Mouse (Mus musculus): ENCODE measurements around the gene Clec3b. TPM values are rescaled to one million over a fixed set of nuclear protein-coding genes. Genes with fewer than 3 reads are reported as not detected.

Gene Clec3b
- total RNA-seq, 1 experiment = not detected

- TF ChIP-seq ZC3H11A (IDR thresholded peaks at IDR 0.05; ENCODE audit: borderline replicate concordance, low read depth, low read length) (peak; percentile 86; the same call in 1 of the 2 replicates), ZNF384 (IDR thresholded peaks at IDR 0.05; ENCODE audit: low read depth, low read length) (no peak)
- peak; percentile 68 for DNase-seq (ENCODE audit: low read depth, low spot score)
- H3K4me3 ChIP-seq (ENCODE audit: insufficient read depth in 1 of 2, low read depth in 1 of 2, low read length in 2 of 2, poor library complexity in 1 of 2, severe bottlenecking in 1 of 2) = no peak overlapping the region
- peaks cover 0 to 3% of the 10 kb centered on the region in 2 experiments; a peak in 1 of 4 replicates for H3K4me1 ChIP-seq (ENCODE audit: control insufficient read depth in 2 of 2, insufficient read depth in 2 of 2, low read length in 2 of 2, poor library complexity in 1 of 2)
- H3K27ac ChIP-seq (ENCODE audit: insufficient read depth, low read depth, low read length, poor library complexity, severe bottlenecking) = no peak overlapping the region
- H3K36me3 ChIP-seq (ENCODE audit: control insufficient read depth, insufficient read depth, low read length, poor library complexity, severe bottlenecking) = no peaks in the 10 kb centered on the region
- in situ Hi-C loops (cut with MboI; ENCODE audit: low sequenced_read_pairs in 2 of 2, unreplicated experiment in 2 of 2) = loop anchor here in 1 of 2 experiments (10.0 kb wide), 1 partner anchor 365 kb away; the partner anchor contains the start of gene Sacm1l
- no peak overlapping the region for H3K9ac ChIP-seq (ENCODE audit: insufficient read depth, low read depth, low read length, poor library complexity, severe bottlenecking)
- H3K9me3 ChIP-seq (ENCODE audit: control insufficient read depth, insufficient read depth, low read depth, low read length) = no peaks in the 10 kb centered on the region
These were observed 8.6 kb downstream of the Clec3b start for GRCm38 (mm10) chr9:123159330-123159729.

GRCm38 (mm10) chr9:123161792-123162191 lies 11.0 kb downstream of the Clec3b start:
- Histone ChIP-seq H3K4me1 (ENCODE audit: control insufficient read depth in 2 of 2, insufficient read depth in 2 of 2, low read length in 2 of 2, poor library complexity in 1 of 2) (no peaks in the 10 kb centered on the region; a peak in 1 of 4 replicates), H3K36me3 (ENCODE audit: control insufficient read depth, insufficient read depth, low read length, poor library complexity, severe bottlenecking) (no peaks in the 10 kb centered on the region), H3K4me3 (ENCODE audit: insufficient read depth in 1 of 2, low read depth in 1 of 2, low read length in 2 of 2, poor library complexity in 1 of 2, severe bottlenecking in 1 of 2) (no peak overlapping the region), H3K27ac (ENCODE audit: insufficient read depth, low read depth, low read length, poor library complexity, severe bottlenecking) (no peak overlapping the region), H3K9ac (ENCODE audit: insufficient read depth, low read depth, low read length, poor library complexity, severe bottlenecking) (no peak overlapping the region), H3K9me3 (ENCODE audit: control insufficient read depth, insufficient read depth, low read depth, low read length) (no peaks in the 10 kb centered on the region)
- in situ Hi-C loops (cut with MboI; ENCODE audit: low sequenced_read_pairs in 2 of 2, unreplicated experiment in 2 of 2) = loop anchor here (5.0 to 10.0 kb wide), 2 partner anchors 91 to 93 kb away; no protein-coding TSS in a partner anchor
- DNase-seq (ENCODE audit: low read depth, low spot score) = no peak
- no peak for TF ChIP-seq MAFK (IDR thresholded peaks at IDR 0.05; ENCODE audit: insufficient read depth, low read depth, low read length)
- no peak for TF ChIP-seq ZC3H11A (IDR thresholded peaks at IDR 0.05; ENCODE audit: borderline replicate concordance, low read depth, low read length)
- TF ChIP-seq CHD2 (IDR thresholded peaks at IDR 0.05; ENCODE audit: low read depth, low read length) = no peak
- no peak for TF ChIP-seq ZNF384 (IDR thresholded peaks at IDR 0.05; ENCODE audit: low read depth, low read length)
- no peak for TF ChIP-seq HCFC1 (IDR thresholded peaks at IDR 0.05; ENCODE audit: borderline replicate concordance, insufficient read depth, low read length)

DNA sequence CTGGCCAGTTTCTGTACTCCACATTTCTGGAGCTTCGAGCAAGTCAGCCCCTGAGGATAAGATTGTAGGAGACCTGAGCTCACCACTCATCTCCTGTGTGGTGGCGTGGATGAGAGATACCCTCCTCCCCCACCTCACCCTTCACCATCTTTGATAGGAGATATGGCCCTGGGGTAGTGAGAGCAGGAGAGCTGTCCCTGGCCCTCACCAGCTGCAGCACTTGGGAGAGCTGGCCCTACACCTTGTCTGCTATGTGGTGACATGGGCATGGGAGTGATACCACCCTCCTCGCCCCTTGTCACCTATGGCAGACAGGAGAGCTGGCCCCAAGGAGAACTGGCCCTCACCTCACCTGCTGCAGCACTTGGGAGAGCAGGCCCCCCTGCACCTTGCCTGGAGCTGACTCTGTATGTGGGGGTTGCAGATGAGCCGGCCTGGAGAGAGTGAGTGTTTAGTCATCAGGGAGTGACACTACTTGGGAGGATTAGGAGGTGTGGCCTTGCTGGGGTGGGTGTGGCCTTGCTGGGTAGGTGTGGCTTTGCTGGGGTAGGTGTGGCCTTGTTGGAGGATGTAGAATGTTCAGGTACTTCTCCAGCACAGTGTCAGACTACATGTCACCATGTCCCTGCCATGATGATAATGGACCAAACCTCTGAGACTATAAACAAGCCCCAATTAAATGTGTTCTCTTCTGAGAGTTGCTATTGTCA lies 12.4 kb downstream of the Clec3b start:
- H3K4me1 ChIP-seq (ENCODE audit: control insufficient read depth in 2 of 2, insufficient read depth in 2 of 2, low read length in 2 of 2, poor library complexity in 1 of 2) = no peaks in the 10 kb centered on the region; a peak in 1 of 4 replicates
- TF ChIP-seq MAFK (IDR thresholded peaks at IDR 0.05; ENCODE audit: insufficient read depth, low read depth, low read length) (no peak), ZC3H11A (IDR thresholded peaks at IDR 0.05; ENCODE audit: borderline replicate concordance, low read depth, low read length) (no peak), ZNF384 (IDR thresholded peaks at IDR 0.05; ENCODE audit: low read depth, low read length) (no peak), CHD2 (IDR thresholded peaks at IDR 0.05; ENCODE audit: low read depth, low read length) (no peak), HCFC1 (IDR thresholded peaks at IDR 0.05; ENCODE audit: borderline replicate concordance, insufficient read depth, low read length) (no peak)
- H3K36me3 ChIP-seq (ENCODE audit: control insufficient read depth, insufficient read depth, low read length, poor library complexity, severe bottlenecking) = no peaks in the 10 kb centered on the region
- H3K9ac ChIP-seq (ENCODE audit: insufficient read depth, low read depth, low read length, poor library complexity, severe bottlenecking) = no peak overlapping the region
- no peak for DNase-seq (ENCODE audit: low read depth, low spot score)
- in situ Hi-C loops (cut with MboI; ENCODE audit: low sequenced_read_pairs in 2 of 2, unreplicated experiment in 2 of 2) = loop anchor here (5.0 to 10.0 kb wide), 2 partner anchors 89 to 92 kb away; no protein-coding TSS in a partner anchor
- H3K9me3 ChIP-seq (ENCODE audit: control insufficient read depth, insufficient read depth, low read depth, low read length) = no peaks in the 10 kb centered on the region
- H3K4me3 ChIP-seq (ENCODE audit: insufficient read depth in 1 of 2, low read depth in 1 of 2, low read length in 2 of 2, poor library complexity in 1 of 2, severe bottlenecking in 1 of 2) = no peak overlapping the region
- H3K27ac ChIP-seq (ENCODE audit: insufficient read depth, low read depth, low read length, poor library complexity, severe bottlenecking) = no peak overlapping the region

DNA sequence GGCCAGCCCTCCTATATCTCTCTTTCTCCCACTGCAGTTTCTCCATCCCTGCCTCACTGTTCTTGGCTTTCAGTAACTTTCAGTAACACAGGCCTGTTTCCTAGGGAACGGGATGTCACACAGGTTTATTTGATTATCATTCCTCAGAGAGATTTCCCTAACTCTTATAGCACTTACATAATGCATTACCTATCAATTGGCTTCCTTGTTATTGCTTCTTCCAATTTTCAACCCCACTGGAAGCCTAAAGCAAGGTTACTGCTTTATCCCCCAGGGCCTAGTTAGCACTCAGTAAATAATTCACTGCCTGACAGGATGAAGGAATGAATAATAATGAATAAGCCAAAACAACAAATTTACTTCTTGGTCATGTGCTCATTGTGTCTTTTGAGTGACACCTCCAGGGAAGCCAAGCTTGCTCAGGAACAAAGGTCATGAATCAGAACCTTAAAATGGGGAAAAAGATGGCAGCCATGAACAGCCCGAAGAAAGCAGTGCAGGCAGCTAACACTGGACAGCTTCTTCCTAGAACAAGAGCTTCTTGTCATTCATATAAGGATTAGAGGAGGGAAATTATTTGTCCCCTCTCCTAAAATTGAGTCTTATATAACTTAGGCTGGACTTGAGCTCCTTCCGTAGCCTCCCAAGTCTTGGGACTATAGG lies 15.2 kb downstream of the Clec3b start:
- Histone ChIP-seq H3K36me3 (ENCODE audit: control insufficient read depth, insufficient read depth, low read length, poor library complexity, severe bottlenecking) (no peaks in the 10 kb centered on the region), H3K4me1 (ENCODE audit: control insufficient read depth in 2 of 2, insufficient read depth in 2 of 2, low read length in 2 of 2, poor library complexity in 1 of 2) (no peaks in the 10 kb centered on the region; a peak in 1 of 4 replicates), H3K9me3 (ENCODE audit: control insufficient read depth, insufficient read depth, low read depth, low read length) (no peaks in the 10 kb centered on the region), H3K4me3 (ENCODE audit: insufficient read depth in 1 of 2, low read depth in 1 of 2, low read length in 2 of 2, poor library complexity in 1 of 2, severe bottlenecking in 1 of 2) (no peak overlapping the region), H3K27ac (ENCODE audit: insufficient read depth, low read depth, low read length, poor library complexity, severe bottlenecking) (no peak overlapping the region), H3K9ac (ENCODE audit: insufficient read depth, low read depth, low read length, poor library complexity, severe bottlenecking) (no peak overlapping the region)
- DNase-seq (ENCODE audit: low read depth, low spot score) = no peak
- no peak for TF ChIP-seq ZC3H11A (IDR thresholded peaks at IDR 0.05; ENCODE audit: borderline replicate concordance, low read depth, low read length)
- no peak for TF ChIP-seq CHD2 (IDR thresholded peaks at IDR 0.05; ENCODE audit: low read depth, low read length)
- TF ChIP-seq ZNF384 (IDR thresholded peaks at IDR 0.05; ENCODE audit: low read depth, low read length) = no peak
- TF ChIP-seq HCFC1 (IDR thresholded peaks at IDR 0.05; ENCODE audit: borderline replicate concordance, insufficient read depth, low read length) = no peak
- no peak for TF ChIP-seq MAFK (IDR thresholded peaks at IDR 0.05; ENCODE audit: insufficient read depth, low read depth, low read length)
- in situ Hi-C loops (cut with MboI; ENCODE audit: low sequenced_read_pairs in 2 of 2, unreplicated experiment in 2 of 2) = loop anchor here in 1 of 2 experiments (10.0 kb wide), 1 partner anchor 89 kb away; no protein-coding TSS in a partner anchor
